Mouse (Mus musculus): ENCODE data around the gene Cdkn2aip.

Gene Cdkn2aip

DNA sequence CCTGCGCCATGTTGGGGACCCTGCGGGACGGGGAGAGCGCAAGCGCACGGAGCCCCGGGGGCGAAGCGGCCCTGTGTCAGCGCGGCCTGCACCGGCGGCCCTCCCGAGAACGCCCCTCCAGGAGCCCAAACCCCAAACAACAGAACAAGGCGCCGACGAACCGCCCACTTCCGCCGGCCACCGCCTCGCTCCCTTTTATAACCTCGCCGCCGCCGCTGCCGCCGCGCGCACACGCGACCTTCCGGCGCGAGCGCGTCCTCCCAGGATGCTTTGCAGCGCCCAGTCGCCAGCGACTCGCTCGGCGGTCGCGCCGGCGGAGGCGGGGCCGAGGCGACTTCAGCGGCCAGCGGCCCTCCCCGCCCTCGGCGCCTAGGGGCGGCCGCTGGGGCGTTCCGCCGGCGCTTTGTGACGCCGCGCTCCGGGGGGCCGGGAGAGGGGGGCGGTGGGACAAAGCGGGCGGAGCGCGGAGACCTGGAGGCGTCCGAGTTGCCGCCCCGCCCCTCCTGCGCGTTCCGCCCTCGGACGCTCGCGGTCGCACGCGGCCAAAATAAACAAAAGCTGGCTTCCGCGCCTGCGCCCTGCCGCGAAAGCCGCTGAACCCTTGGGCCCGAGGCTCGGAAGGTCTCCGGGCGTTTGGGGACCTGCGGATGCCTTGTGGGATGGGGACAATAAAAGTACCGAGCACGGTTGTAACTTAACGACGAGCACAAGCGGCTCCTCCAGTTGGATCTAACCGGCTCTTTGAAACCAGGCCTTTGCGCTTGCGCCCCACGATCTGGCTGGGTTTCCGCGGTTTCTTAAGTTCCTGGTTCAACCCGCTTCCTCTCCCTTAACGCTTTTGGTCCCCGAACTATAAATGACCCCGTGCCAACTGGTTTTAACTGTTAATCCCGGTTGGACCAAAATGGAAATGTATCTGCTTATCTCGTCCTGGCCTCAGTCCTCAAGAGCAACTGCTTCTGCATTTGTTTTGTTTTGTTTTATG is at the start of gene Cdkn2aip:
Cdkn2aip (minus strand) TSS at position 172 of the 985 bp plus-strand sequence.
- DNase-seq (ENCODE audit: low spot score), result peak; percentile 89

DNA sequence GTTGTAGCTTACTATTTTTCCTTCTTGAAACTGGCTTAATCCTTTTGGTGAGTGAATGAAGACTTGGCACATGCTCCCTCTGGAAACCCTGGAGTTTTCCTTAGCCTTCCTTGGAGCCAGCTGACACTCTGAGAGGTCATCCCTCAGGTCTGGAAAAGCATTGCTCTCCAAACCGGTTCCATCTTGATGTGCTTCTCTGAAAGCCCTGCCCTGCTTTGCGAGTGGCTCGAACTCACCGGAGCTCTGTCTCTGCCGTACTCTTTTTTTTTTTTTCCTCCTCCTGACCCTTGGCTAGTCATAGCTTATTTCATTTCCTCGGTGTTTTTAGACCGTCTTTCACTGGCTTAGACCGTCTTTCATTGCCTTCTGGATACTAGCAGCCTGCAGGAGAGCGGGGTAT is 49.5 kb upstream of the Cdkn2aip start:
- DNase-seq (ENCODE audit: low spot score), result no peak

DNA sequence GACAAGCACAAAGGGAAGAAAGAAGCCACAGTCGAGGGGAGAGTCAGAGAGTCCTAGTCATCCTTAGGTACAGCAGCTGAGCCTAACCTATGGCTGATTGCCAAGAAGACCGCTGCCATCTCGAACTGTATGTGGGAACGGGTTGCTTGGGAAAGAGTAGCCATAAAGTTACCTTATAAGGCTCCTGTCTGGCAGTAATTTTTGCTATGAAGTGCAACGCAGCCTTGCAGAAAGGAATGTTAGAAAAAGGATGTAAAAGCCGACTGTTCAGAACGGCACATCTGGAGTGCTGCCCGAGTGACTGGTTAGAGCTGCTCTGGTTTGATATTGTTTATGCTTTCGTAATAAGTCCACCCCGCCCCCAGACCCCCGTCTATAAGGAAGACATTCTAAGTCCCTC is 47.0 kb upstream of the Cdkn2aip start:
- DNase-seq (ENCODE audit: low spot score), result no peak

DNA sequence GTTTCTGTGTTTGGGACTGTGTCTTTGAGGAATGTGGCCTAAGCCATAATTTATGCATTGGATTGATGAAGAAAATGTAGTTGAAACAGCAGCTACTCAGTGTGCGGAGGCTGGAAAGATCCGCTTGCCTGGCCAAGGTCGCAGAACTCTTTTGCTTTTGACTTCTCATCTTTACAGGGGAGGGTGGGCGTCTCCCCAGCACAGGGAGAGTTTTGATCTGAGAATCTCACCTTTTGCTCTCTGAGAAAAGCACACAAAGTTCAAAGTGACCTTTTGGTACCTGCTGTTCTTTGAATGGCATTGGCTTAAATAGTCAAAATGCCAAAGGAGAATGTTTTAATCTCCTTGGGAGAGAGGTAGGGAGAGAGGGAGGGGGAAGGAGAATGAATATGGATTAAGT is 46.5 kb upstream of the Cdkn2aip start:
- no peak for DNase-seq (ENCODE audit: low spot score)

DNA sequence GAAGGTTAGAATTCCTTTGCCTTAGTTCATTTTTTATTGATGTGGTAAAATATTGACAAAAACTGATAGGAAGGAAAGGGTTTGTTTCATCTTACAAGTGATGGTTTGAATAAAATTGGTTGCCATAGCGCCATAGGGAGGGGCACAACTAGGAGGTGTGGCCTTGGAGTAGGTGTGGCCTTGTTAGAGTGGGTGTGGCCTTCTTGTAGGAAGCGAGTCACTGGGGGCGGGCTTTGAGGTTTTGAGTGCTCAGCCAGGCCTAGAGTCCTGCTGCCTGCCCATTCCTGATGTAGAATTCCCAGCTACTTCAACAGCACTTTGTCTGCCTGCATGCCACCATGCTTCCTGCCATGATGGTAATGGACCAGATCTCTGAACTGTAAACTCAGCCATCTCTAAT is 39.4 kb upstream of the Cdkn2aip start:
- DNase-seq (ENCODE audit: low spot score), result no peak

DNA sequence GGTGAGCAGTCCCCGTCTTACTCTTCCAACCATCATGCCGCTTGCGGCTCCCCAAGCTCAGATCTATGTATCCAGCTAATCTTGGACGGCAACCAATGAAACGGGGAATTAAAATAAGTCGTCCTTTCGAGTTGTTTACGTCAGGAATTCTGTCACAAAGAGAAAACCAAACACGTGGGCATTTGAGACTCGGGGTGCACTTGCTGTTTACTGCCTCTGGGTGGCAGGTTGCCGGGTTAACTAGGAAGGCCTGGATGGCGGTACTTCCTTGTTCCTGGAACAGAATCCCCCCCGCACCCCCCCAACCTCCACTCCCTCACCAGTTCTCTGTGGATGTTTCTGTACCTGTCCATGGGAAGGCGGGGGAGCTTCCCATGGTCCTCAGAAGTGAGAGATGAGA is 36.4 kb upstream of the Cdkn2aip start:
- DNase-seq (ENCODE audit: low spot score), result no peak

DNA sequence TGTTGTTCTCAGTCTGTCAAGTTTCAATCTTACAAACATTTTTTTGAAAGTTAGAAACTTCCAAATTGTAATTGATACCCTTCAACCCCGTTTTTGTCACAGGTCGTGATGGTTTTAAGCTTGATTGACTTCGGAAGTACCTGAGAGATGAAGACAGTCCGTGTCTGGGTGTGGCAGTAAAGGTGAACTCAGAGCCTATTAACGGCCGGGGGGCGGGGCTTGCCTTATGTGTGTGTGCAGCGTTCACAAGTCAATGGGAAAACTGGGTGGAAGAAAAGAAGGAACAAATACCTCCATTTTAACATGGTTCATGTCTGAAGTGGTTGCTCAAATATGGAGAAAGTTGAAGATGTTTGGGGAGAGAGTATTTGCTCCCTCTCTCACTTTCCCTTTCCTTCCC is 35.8 kb upstream of the Cdkn2aip start:
- DNase-seq (ENCODE audit: low spot score), result no peak

DNA sequence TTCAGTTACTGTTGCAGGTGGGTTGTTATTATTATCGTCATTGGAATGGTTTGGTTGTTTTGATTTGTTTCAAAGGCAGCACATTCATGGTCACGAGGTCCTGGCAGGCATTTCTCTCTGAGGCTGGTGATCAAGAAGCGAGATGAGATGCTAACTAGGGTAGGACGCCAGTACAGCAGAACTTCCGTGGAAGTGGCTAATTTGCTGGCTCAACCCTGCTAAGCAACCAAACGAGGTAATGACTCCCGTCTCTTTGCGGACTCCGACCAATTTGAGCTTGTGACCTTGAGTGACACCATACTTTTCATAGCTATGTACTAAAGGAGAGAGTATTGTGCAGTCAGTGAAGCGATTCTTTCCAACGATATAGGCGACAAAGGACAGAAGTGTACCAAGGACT is 32.6 kb upstream of the Cdkn2aip start:
- DNase-seq (ENCODE audit: low spot score), result no peak

DNA sequence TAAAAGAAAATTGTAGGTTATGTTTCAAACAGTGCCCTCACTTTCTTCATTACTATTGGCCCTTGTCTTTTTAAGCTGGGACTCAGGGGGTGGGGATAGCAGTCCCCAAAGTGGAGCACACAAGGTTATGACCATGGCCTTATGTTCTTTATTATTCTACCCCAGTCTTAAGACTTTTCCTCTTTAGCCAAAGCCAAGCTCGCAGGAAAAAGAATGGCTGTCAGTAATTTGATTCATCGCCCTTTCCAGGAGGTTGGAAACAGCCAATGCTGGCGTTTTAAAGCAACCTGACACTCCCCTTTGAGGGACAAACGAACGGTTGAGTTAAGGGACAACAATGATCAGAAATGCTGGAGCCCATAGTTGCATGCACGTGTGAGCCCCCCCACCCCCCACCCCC is 32.1 kb upstream of the Cdkn2aip start:
- no peak for DNase-seq (ENCODE audit: low spot score)

DNA sequence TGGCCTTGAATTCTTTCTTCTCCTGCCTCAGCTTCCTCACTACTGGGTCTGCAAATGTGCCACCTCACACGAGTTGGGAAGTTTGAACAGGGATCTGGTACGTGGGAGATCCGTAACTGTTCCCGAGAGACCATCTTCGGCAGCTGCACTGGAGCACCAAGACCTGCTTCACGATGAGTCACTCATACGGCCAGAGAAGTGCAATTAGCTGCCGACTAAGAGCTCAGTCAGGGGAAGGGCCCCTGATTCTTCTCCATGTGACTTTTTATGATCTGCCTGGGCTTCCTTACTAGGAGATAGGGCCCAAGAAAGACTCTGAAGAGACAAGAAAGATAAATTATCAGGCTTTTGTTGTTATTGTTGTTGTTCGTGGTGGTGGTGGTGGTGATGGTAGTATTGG is 31.1 kb upstream of the Cdkn2aip start:
- no peak for DNase-seq (ENCODE audit: low spot score)

DNA sequence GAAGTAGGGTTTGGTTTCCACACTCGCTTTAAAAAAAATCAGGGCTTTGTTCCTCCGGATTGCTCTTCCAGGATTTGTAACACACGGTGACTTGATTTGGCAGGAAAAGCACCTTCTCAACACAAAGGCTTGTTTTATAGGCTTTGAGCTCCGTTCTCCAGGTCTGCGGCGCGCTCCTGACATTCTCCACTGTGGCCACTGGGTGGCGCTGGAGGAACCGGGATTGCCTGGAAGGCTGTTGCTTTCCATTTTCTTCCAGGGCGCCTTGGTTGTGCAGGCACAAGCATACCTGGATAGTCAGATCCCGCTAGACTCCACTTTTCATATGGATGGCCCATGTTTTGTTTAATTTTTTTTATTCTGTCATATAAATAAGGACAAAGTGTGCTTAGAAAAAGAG is 29.7 kb upstream of the Cdkn2aip start:
- peak; percentile 77 for DNase-seq (ENCODE audit: low spot score)

DNA sequence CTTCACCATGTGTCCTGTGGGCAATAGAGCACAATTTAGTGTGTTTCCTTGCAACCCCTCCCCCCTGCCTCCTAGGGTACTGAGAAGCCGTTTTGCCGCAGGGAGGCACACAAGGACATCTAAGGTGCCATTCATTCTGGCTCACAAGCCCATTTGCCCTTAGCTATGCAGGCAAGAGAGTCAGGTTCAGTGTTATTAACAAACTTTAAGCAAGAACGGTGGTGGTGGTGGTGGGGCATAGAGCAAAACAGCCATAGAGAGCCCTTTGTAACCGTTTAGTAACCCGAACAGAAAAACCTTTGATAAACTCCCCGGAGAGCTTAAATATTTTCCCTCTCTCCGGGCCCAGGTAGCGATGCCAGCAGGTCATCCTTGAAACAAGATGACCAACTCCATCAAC is 29.3 kb upstream of the Cdkn2aip start:
- no peak for DNase-seq (ENCODE audit: low spot score)

DNA sequence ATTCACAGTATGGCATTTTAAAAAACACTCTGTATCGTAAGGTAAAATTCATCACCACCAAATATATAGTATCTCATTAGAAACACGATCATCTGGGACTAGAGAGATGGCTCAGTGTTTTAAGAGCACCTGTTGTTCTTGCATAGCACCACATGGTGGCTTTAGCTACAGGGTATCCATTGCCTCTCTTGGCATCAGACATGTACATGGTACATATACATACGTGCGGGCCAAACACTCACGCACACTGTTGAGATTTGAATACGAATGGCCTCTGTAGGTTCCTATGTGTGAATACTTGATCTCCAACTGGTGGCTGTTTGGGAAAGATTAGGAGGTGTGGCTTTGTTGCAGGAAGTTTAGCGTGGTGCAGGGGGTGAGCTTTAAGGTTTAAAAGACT is 28.6 kb upstream of the Cdkn2aip start:
- DNase-seq (ENCODE audit: low spot score), result no peak

DNA sequence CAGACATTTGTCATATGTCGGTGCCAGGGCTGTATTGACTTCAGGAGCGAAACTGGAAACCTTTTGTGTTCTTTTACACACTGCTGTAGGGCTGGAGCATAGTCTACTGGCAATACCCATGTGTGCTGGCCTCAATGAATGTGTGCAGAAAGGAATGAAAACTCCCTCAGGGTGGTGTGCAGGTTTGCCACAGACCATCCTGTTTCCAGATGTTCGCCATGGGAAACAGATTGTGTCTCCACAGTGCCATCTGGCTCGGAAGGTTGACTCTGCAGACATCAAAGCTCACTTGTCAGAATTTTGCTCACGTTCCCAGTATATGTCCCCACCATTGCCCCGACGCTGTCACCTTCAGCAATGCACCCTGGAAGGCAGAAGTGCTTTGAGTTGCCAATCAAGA is 23.4 kb upstream of the Cdkn2aip start:
- no peak for DNase-seq (ENCODE audit: low spot score)

DNA sequence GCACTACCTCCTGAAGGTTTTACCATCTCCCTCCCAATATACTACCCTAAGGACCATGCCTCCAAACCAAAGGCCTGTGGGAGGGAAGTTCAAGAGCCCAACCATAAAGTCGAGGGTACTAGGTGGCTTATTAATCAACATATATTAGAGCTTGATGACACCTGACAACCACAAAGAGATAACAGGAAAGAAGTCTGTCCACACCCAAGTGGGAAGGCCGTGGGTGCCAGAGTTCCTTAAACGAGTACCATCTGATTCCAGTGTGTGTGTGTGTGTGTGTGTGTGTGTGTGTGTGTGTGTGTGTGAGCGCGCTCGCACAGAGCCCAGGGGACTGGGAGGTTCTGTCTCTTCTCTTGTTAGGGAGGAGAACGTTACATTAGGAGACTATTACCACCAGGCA is 15.6 kb upstream of the Cdkn2aip start:
- no peak for DNase-seq (ENCODE audit: low spot score)

DNA sequence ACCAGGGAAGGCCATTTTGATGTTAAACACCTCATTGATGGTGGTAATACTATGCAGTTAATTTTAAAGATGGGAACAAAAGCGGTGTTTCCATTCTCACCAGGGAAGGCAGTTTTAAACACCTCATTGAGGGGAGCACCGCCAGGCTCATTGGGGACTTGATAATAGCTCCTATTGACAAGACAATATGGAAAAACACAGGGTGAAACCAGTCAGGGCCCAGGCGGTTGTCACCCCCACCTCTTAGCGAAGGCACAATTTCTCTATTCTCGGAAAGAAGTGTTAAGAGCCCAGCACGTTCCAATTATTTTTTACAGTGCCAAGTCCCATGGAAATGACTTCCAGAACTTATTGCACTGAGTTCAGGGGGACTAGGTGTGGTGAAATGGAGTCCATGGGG is 13.2 kb upstream of the Cdkn2aip start:
- no peak for DNase-seq (ENCODE audit: low spot score)

DNA sequence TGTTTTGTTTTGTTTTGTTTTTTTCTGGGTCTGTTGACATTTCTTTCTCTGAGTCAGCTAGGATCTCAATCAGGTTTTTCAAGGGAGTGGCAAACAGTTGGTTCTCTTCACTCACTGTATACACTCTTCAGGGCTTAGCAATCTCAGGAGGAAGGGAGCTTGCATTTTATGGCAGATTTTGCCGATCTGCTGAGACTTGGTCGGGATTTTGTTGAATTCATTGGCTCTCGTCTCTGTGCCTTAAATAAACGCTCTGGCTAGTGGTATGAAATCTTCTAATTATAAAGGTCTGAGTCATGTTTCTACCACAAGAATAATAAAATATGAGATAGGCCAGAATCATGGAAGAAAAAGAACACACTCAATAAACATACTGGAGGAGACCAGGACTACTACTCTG is 7.9 kb upstream of the Cdkn2aip start:
- no peak for DNase-seq (ENCODE audit: low spot score)

DNA sequence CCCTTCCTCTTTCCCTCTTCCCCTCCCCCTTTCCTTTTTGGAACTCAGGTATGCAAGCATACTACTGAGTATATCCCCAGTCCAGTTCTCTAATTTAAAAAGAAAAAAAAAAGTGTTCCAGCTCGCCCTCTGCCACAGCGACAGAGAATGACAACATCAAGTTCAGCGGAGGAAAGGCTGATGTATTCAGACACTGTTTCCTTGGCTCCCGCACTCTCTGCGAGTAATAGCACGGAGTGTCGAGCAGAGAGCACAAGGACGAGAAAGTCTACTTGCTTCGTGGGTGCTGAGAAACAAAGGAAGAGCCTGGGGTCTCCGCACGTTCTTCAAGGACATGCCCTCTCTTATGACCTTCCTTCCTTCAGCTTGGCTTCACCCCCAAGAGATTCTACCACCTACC is 4.9 kb upstream of the Cdkn2aip start:
- DNase-seq (ENCODE audit: low spot score), result no peak

DNA sequence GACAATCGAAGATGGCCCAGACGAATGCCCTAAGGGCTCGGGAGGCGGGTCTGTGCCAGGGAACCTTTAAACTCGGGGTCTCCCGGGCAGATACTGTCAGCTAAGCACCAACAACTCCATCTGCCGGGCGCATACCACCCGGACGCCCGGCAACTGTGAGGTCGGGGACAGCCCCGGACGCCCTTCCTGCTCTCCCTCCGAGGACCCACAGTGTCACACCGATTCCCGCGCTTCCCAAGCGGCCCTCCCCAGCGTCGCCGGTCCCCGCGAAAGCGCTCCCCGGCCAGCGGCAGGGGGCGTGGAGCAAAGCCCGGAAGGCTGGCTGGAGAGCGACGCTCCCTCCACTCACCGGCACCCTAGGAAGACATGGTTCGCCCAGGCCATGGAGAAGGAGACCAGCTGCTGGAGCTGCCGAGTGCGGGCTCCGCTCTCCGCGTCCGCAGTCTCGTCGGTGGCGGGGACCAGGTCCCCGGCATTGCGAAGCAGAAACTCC is 515 bp downstream of the Cdkn2aip start:
- DNase-seq (ENCODE audit: low spot score), result no peak

DNA sequence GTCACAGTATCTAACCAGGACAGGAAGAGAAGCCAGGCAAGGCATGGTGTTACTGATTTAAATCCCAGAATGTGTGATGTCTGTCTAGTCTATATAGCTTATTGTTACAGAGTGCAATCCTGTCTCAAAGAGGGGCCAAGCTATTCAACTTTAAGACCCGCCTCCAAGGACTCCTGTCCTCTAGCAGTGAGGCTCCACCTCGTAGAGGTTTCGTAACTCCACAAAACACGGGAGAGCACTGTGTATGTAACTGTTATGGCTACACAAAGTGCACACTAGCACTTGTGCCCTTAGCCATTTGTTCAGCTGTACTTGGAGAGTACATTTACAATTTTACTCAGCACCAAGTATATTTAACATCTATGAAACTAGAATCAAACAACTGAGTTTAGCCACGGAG is 5.6 kb downstream of the Cdkn2aip start:
- DNase-seq (ENCODE audit: low spot score), result no peak

DNA sequence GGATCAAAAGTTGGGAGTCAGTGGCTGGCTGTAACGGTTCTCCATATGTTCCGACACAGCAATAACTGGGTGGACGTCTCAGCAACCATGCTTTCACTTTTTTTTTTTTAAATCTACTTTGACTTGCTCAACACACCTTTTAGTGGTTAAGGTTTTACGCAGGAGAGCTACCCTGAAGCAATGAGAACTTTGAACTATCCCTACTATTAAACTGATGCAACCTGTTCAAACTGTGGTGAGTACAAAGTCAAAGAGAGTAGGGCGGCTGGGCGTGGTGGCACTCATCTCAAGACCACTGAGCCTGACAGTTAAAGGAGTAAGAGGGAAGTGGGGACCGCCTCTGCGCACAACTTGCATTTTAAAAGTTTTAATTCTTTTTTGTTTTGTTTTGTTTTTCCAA is 7.0 kb downstream of the Cdkn2aip start:
- DNase-seq (ENCODE audit: low spot score), result no peak

DNA sequence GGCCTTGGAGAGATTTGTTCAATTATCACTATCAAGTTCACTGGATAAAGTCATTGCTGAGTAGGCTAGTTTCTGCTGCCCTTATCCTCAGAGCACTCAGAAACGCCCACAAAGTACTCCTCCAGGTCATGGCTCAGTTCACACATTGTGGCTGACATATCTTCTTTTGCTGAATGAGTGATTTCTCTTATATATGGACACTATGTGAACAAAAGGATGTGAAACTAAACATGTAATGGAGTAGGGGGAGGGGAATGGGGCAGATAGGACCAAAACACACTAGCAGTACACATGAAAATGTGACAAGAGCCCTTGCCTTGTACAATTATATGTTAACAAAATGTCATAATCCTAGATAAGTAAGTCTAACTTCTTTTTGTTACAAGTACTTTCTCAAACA is 11.4 kb downstream of the Cdkn2aip start:
- DNase-seq (ENCODE audit: low spot score), result no peak

DNA sequence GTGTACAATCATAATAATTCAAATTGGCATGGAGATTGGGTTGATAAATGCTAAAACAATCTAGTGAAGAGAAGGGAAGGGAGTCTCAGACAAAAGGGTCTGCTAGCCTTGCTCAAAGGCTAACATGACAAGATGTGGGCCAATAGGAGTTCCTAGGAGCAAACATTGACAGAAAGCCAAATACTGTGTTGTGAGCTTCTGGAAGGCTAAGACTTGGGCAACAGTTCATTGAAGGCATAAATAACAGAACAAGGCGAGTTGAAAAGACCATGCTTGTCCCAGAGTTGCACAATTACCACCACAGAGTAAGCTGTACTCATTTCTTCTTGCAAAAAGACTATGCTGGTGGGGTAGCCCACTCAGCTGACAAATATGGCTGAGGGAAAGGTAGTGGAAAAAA is 16.0 kb downstream of the Cdkn2aip start:
- no peak for DNase-seq (ENCODE audit: low spot score)

Data from left cerebral cortex, adult 11 months (tissue).